ENCODE assay signal across 9 mouse cellular contexts in genomic region chr8:116372574-116372973, GRCm38 (mm10).
DNase-seq lines count a peak whose midpoint lies in the region; ATAC-seq and TF ChIP-seq lines count a peak whose summit lies in the region.
"Had no signal": no experiment of that assay in that cellular context is flagged by ENCODE, and none has a peak within 500 bp of the region (broad histone marks: within the 10 kb centered on the region; RNA-seq: fewer than 3 reads in every experiment).

No protein-coding gene starts in this region.

- H3K9me3 ChIP-seq in kidney, postnatal 0 days (replicated peaks; ENCODE audit: low read length) = no peaks in the 10 kb centered on the region
- H3K9me3 ChIP-seq: neural tube, embryonic 12.5 days had no signal

- 36% methylated on average over 3 of the region's 3 CpGs for WGBS in kidney, postnatal 0 days

- no peak overlapping the region for H3K4me3 ChIP-seq in kidney, postnatal 0 days (replicated peaks; ENCODE audit: low read depth, low read length)
- H3K4me3 ChIP-seq: neural tube, embryonic 12.5 days had no signal

- DNase-seq in adrenal gland, postnatal 10 days = peak; percentile 65
- no peak for DNase-seq in adrenal gland, adult 18-20 months (ENCODE audit: low spot score in 2 of 2)
- DNase-seq in adrenal gland, postnatal 25 days = peak; percentile 41
- DNase-seq in frontal cortex, postnatal 14 days (ENCODE audit: low spot score in 2 of 2) = peak; percentile 13 to 31
- DNase-seq in kidney, postnatal 0 days (ENCODE audit: low spot score) = peak; percentile 18
- DNase-seq in lung, postnatal 10 days = peak; percentile 80
- DNase-seq in testis, postnatal 10 days (ENCODE audit: low spot score) = peak; percentile 71

- no peak overlapping the region for H3K9ac ChIP-seq in kidney, postnatal 0 days (ENCODE audit: low read depth, low read length)
- H3K9ac ChIP-seq: neural tube, embryonic 12.5 days had no signal

- H3K27ac ChIP-seq in kidney, postnatal 0 days = no peak overlapping the region
- H3K27ac ChIP-seq: neural tube, embryonic 12.5 days had no signal

- no peak for ATAC-seq in kidney, postnatal 0 days (replicated peaks; ENCODE audit: low FRiP score, low read depth)
- ATAC-seq in monocyte, adult 5-6 weeks (replicated peaks; ENCODE audit: insufficient number of reproducible peaks, low FRiP score, low TSS enrichment, poor library complexity, severe bottlenecking) = no peak

- no peaks in the 10 kb centered on the region for H3K27me3 ChIP-seq in kidney, postnatal 0 days (ENCODE audit: insufficient read depth, low read length)
- H3K27me3 ChIP-seq: neural tube, embryonic 12.5 days had no signal

- H3K4me2 ChIP-seq in kidney, postnatal 0 days (ENCODE audit: low read length) = no peak overlapping the region
- H3K4me2 ChIP-seq: neural tube, embryonic 12.5 days had no signal

- H3K4me1 ChIP-seq in kidney, postnatal 0 days (replicated peaks; ENCODE audit: insufficient read depth, low read length) = no peaks in the 10 kb centered on the region

- H3K36me3 ChIP-seq in kidney, postnatal 0 days (ENCODE audit: insufficient read depth, low read length) = no peaks in the 10 kb centered on the region
- H3K36me3 ChIP-seq: neural tube, embryonic 12.5 days had no signal

- TF ChIP-seq CTCF in kidney, postnatal 0 days (IDR thresholded peaks at IDR 0.05; ENCODE audit: low read depth) = no peak

Comparison
In these comparisons a context has a peak if more than half of its experiments do, and no peak if none do; other contexts are left out.
1. DNase-seq: peak in adrenal gland, postnatal 10 days (single experiment), adrenal gland, postnatal 25 days (single experiment), frontal cortex, postnatal 14 days (2 of 2), kidney, postnatal 0 days (single experiment), lung, postnatal 10 days (single experiment) and testis, postnatal 10 days (single experiment); none in adrenal gland, adult 18-20 months (0 of 2).